Mouse (Mus musculus) embryonic facial prominence, embryonic 15.5 days (tissue): Measurements from ENCODE around the gene Timm8b. TPM values are rescaled to one million over a fixed set of nuclear protein-coding genes. Genes with fewer than 3 reads are reported as not detected.
A peak's percentile ranks its signal among the peaks of the same experiment; 100 is the strongest.

Experiments used
- ATAC-seq: fragments of 200-750 bp; cut with Nextera tagmentation; 2 replicates; pipeline ENCODE4 v1.8.0; 2017; ENCODE audit warnings: low read depth, moderate TSS enrichment; ENCODE audit not compliant: insufficient number of reproducible peaks, low FRiP score, low TSS enrichment
- H3K27ac ChIP-seq: fragments of 300-500 bp; sonication (generic); replicated peaks from 2 replicates; pipeline ENCODE4 v1.5.1; 2015; ENCODE audit warnings: mild to moderate bottlenecking, inconsistent platforms
- H3K27me3 ChIP-seq: fragments of 300-500 bp; sonication (generic); 2 replicates; pipeline ENCODE4 v1.6.1; 2015; ENCODE audit warnings: inconsistent platforms
- H3K36me3 ChIP-seq: fragments of 300-500 bp; sonication (generic); 2 replicates; pipeline ENCODE4 v1.6.1; 2015; ENCODE audit warnings: mild to moderate bottlenecking, inconsistent platforms
- H3K4me1 ChIP-seq: fragments of 300-500 bp; sonication (generic); 2 replicates; pipeline ENCODE4 v1.6.1; 2015; ENCODE audit warnings: inconsistent platforms
- H3K4me2 ChIP-seq: fragments of 300-500 bp; sonication (generic); replicated peaks from 2 replicates; pipeline ENCODE4 v1.6.1; 2015; ENCODE audit warnings: mild to moderate bottlenecking, inconsistent platforms
- H3K4me3 ChIP-seq: fragments of 300-500 bp; sonication (generic); replicated peaks from 2 replicates; pipeline ENCODE4 v1.5.1; 2015; ENCODE audit warnings: mild to moderate bottlenecking, inconsistent platforms
- H3K9ac ChIP-seq: fragments of 300-500 bp; sonication (generic); 2 replicates; pipeline ENCODE4 v1.6.1; 2015; ENCODE audit warnings: inconsistent platforms
- H3K9me3 ChIP-seq: fragments of 300-500 bp; sonication (generic); replicated peaks from 2 replicates; pipeline ENCODE4 v1.6.1; 2016; ENCODE audit warnings: inconsistent platforms
- WGBS: fragments of 180-500 bp; shearing (Covaris S2); methylation state at CpG from one replicate; pipeline ENCODE4 v1.1.7; 2015; 5-methylcytosine and 5-hydroxymethylcytosine counted together
- polyA plus RNA-seq: library from polyadenylated mRNA; unstranded; fragments of >200 nt; fragmentation: Nextera tagmentation; extraction: Ambion mirVana; gene quantifications from 2 replicates; pipeline ENCODE4 v1.2.1, GENCODE M21; 2015

Gene Timm8b
- 208 and 217 TPM in 2 replicates for polyA plus RNA-seq

- peak within 1 kb of the TSS; percentile 73 for H3K9ac ChIP-seq
- no peaks in the 10 kb centered on the region for H3K9me3 ChIP-seq
- peak within 1 kb of the TSS; percentile 85 for H3K27ac ChIP-seq
- H3K36me3 ChIP-seq: peaks cover 39% of the 10 kb centered on the region
- H3K4me2 ChIP-seq: peak within 1 kb of the TSS; percentile 80
- H3K27me3 ChIP-seq: no peaks in the 10 kb centered on the region
- ATAC-seq: peak; percentile 98
- H3K4me1 ChIP-seq: peaks cover 25% of the 10 kb centered on the region
- peak within 1 kb of the TSS; percentile 72 for H3K4me3 ChIP-seq
- WGBS: under 1% methylated on average over 48 of the region's 48 CpGs
Observed at GRCm38 (mm10) chr9:50603189-50603997, at the start of gene Timm8b, which contains the start of gene Sdhd. Gene Timm8b, plus strand, starts transcription at chr9:50603910. Gene Sdhd, minus strand, starts transcription at chr9:50603812.

GRCm38 (mm10) chr9:50554241-50555093, 49.2 kb upstream of the Timm8b start, which contains the start of gene Il18:
Gene Il18, plus strand, starts transcription at chr9:50554827.
- Histone ChIP-seq H3K9me3 (no peaks in the 10 kb centered on the region), H3K4me3 (peak within 1 kb of the TSS; percentile 14), H3K27me3 (no peaks in the 10 kb centered on the region), H3K27ac (peak within 1 kb of the TSS; percentile 51; the same call in 1 of the 2 replicates), H3K9ac (peak within 1 kb of the TSS; percentile 19; the same call in 1 of the 2 replicates), H3K4me2 (peak within 1 kb of the TSS; percentile 42), H3K36me3 (no peaks in the 10 kb centered on the region), H3K4me1 (peaks cover 8% of the 10 kb centered on the region; the same call in 1 of the 2 replicates)
- 26% methylated on average over 12 of the region's 12 CpGs for WGBS
- peak; percentile 39; the same call in 1 of the 2 replicates for ATAC-seq

GRCm38 (mm10) chr9:50555094-50555446, 48.6 kb upstream of the Timm8b start, which contains the start of gene Bco2:
Gene Bco2, minus strand, starts transcription at chr9:50555181.
- ATAC-seq: no peak
- peak within 1 kb of the TSS; percentile 14 for H3K4me3 ChIP-seq
- peaks cover 8% of the 10 kb centered on the region; the same call in 1 of the 2 replicates for H3K4me1 ChIP-seq
- 18% methylated on average over 2 of the region's 2 CpGs for WGBS
- no peaks in the 10 kb centered on the region for H3K9me3 ChIP-seq
- peak within 1 kb of the TSS; percentile 51; the same call in 1 of the 2 replicates for H3K27ac ChIP-seq
- H3K9ac ChIP-seq: peak within 1 kb of the TSS; percentile 19; the same call in 1 of the 2 replicates
- peak within 1 kb of the TSS; percentile 42 for H3K4me2 ChIP-seq
- H3K27me3 ChIP-seq: no peaks in the 10 kb centered on the region
- H3K36me3 ChIP-seq: no peaks in the 10 kb centered on the region

GRCm38 (mm10) chr9:50561145-50561917, 42.4 kb upstream of the Timm8b start, which contains the start of gene Tex12:
Gene Tex12, minus strand, starts transcription at chr9:50561325.
- Histone ChIP-seq H3K36me3 (no peaks in the 10 kb centered on the region), H3K4me1 (no peaks in the 10 kb centered on the region), H3K9ac (no peak within 1 kb of the TSS), H3K9me3 (no peaks in the 10 kb centered on the region), H3K27me3 (no peaks in the 10 kb centered on the region), H3K4me2 (no peak within 1 kb of the TSS), H3K4me3 (no peak within 1 kb of the TSS), H3K27ac (no peak within 1 kb of the TSS)
- 90% methylated on average over 38 of the region's 38 CpGs for WGBS
- ATAC-seq: no peak

GRCm38 (mm10) chr9:50561918-50562360, 41.8 kb upstream of the Timm8b start:
- H3K27ac ChIP-seq: no peak overlapping the region
- no peak overlapping the region for H3K4me3 ChIP-seq
- H3K9ac ChIP-seq: no peak overlapping the region
- H3K36me3 ChIP-seq: no peaks in the 10 kb centered on the region
- H3K27me3 ChIP-seq: no peaks in the 10 kb centered on the region
- H3K4me1 ChIP-seq: no peaks in the 10 kb centered on the region
- 83% methylated on average over 2 of the region's 2 CpGs for WGBS
- H3K9me3 ChIP-seq: no peaks in the 10 kb centered on the region
- no peak for ATAC-seq
- H3K4me2 ChIP-seq: no peak overlapping the region

GRCm38 (mm10) chr9:50565173-50565572, 38.5 kb upstream of the Timm8b start:
- Histone ChIP-seq H3K27ac (no peak overlapping the region), H3K27me3 (no peaks in the 10 kb centered on the region), H3K4me1 (no peaks in the 10 kb centered on the region), H3K36me3 (no peaks in the 10 kb centered on the region), H3K9ac (no peak overlapping the region), H3K9me3 (no peaks in the 10 kb centered on the region), H3K4me3 (no peak overlapping the region), H3K4me2 (no peak overlapping the region)
- ATAC-seq: no peak
- 73% methylated on average over 7 of the region's 7 CpGs for WGBS

GRCm38 (mm10) chr9:50565940-50566339, 37.8 kb upstream of the Timm8b start:
- 69% methylated on average over 4 of the region's 4 CpGs for WGBS

GRCm38 (mm10) chr9:50567372-50567771, 36.3 kb upstream of the Timm8b start:
- Histone ChIP-seq H3K9me3 (no peaks in the 10 kb centered on the region), H3K4me1 (no peaks in the 10 kb centered on the region), H3K27me3 (no peaks in the 10 kb centered on the region), H3K4me2 (no peak overlapping the region), H3K9ac (no peak overlapping the region), H3K27ac (no peak overlapping the region), H3K36me3 (no peaks in the 10 kb centered on the region), H3K4me3 (no peak overlapping the region)
- WGBS: 82% methylated on average over 4 of the region's 4 CpGs
- ATAC-seq: no peak

More at GRCm38 (mm10) chr9:50565940-50566339, 37.8 kb upstream of the Timm8b start:
- no peak overlapping the region for H3K27ac ChIP-seq
- H3K4me1 ChIP-seq: no peaks in the 10 kb centered on the region
- H3K27me3 ChIP-seq: no peaks in the 10 kb centered on the region
- no peak overlapping the region for H3K9ac ChIP-seq
- H3K4me2 ChIP-seq: no peak overlapping the region
- H3K36me3 ChIP-seq: no peaks in the 10 kb centered on the region
- H3K4me3 ChIP-seq: no peak overlapping the region
- H3K9me3 ChIP-seq: no peaks in the 10 kb centered on the region
- ATAC-seq: no peak

GRCm38 (mm10) chr9:50567881-50568280, 35.8 kb upstream of the Timm8b start:
- no peaks in the 10 kb centered on the region for H3K9me3 ChIP-seq

GRCm38 (mm10) chr9:50569599-50570525, 33.8 kb upstream of the Timm8b start:
- no peak overlapping the region for H3K4me2 ChIP-seq
- no peaks in the 10 kb centered on the region for H3K36me3 ChIP-seq
- WGBS: 75% methylated on average over 10 of the region's 10 CpGs
- H3K9me3 ChIP-seq: no peaks in the 10 kb centered on the region
- H3K27ac ChIP-seq: no peak overlapping the region
- H3K9ac ChIP-seq: no peak overlapping the region
- no peak for ATAC-seq
- H3K4me3 ChIP-seq: no peak overlapping the region
- H3K27me3 ChIP-seq: no peaks in the 10 kb centered on the region
- no peaks in the 10 kb centered on the region for H3K4me1 ChIP-seq

More at GRCm38 (mm10) chr9:50567881-50568280, 35.8 kb upstream of the Timm8b start:
- WGBS: 85% methylated on average over 2 of the region's 2 CpGs
- no peak for ATAC-seq
- Histone ChIP-seq H3K4me2 (no peak overlapping the region), H3K27ac (no peak overlapping the region), H3K36me3 (no peaks in the 10 kb centered on the region), H3K4me3 (no peak overlapping the region), H3K9ac (no peak overlapping the region), H3K27me3 (no peaks in the 10 kb centered on the region), H3K4me1 (no peaks in the 10 kb centered on the region)
